Mouse (Mus musculus) thymus, postnatal 25 days (tissue): ENCODE data around the gene Bhmt.

Experiments used
- DNase-seq: peaks from one replicate; pipeline ENCODE4 v3.0.0; 2022

Bhmt gene

DNA sequence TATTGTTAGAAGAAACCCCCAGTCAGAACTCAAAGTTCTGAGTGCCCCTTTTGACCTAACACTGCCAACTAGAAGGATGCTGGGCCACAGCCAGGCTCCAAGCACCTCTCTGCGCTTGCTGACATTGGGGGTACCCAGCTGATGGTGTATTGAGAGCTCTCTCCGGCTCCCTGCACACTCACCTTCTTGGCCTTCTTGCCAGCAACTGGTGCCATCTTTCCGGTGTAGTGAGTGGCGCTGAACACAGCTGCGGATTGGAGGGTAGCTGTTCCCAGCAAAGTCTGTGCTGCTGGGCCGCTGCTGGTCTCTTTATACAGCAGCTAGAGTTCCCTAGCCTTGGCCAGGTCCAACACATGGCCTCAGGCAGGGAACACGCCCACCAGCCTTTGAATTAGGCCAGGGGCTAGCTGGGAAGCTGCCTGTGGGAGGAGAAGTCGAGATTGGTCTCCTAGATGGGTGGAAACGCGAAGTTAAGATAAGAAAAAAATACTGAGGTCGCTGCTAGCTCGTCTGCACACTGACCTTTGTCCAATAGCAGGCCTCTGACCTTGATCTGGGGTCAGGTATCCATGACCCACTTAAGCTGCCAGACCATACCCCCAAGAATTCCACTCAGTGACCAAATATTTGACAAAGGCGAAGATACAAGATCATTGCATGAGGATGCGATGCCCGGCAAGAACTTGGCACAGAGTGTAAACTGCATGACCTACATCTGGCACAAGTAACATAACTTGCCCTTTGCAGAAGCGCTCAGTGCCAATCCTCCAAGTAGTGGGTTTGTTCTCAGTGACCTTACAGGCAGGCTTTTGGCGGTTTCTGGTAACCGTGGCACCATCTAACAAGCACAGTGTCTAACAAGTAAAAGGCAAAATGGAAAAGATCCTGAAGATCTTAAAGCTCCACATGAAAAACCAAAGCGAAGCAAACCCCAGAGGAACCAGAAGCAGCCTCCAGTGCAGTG, at the start of gene Bhmt:
Gene Bhmt, minus strand, starts transcription at position 680 of the 964 bp plus-strand sequence.
- no peak for DNase-seq

- DNase-seq = no peak
Measured at GRCm38 (mm10) chr13:93687321-93687720, 49.6 kb upstream of the Bhmt start.

DNA sequence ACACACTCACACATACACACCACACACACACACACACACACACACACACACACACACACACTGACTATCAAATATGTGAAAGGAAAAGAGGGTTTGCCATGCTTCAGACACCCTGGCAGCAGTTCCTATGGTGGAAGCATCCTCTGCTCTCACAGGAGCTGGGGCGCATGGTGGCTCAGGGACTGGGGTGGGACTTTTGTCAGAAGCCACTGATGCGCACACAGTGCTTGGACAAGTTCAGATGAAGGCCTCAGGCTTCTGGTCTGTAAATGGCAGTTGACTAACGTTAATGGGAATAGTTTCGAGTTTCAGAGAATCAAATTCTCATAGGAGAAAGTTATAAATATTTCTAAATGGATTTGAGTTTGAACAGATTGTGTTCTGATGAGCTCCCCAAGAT, 47.5 kb upstream of the Bhmt start:
- DNase-seq = no peak

GRCm38 (mm10) chr13:93683336-93683735, 45.6 kb upstream of the Bhmt start:
- DNase-seq = no peak

DNA sequence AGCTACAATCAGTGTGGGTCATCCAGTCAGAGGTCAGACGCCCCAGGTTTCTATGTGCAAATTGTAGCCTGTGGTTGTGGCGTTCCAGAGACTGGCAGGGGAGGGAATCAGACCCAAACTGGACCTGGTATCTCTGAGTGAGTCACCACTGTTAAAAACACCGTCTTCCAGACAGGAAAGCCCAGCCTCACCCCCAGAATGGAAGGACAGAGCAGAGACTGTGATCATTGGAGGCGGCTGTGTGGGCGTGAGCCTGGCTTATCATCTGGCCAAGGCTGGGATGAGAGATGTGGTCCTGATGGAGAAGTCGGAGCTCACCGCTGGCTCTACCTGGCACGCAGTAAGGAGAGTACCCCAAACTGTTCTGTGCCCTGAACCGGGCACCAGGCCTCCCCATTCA, 39.1 kb upstream of the Bhmt start:
- DNase-seq = no peak

GRCm38 (mm10) chr13:93674131-93674561, 36.4 kb upstream of the Bhmt start, which contains the start of the genes Bhmt2 and Dmgdh:
Bhmt2 (minus strand) TSS chr13:93674302.
Dmgdh (plus strand) TSS chr13:93674433.
- no peak for DNase-seq

DNA sequence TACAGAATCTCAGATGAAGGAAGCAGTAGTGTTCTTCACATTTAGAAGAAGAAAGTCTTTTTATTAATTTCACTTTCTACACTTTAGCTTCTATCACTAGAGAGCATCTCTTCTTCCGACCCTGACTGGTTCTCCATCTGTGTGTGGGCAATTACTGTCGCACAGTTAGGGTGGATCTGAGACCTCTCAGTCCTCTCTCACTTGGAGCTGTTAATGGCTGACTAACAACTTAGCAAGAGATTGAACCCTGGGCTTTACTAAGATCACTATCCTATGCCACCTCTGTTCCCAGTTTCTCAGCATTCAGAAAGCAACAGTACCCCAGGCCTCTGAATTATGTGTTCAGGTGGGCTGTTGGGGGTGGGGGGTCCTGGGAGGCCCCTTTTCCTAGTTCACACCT, 35.5 kb upstream of the Bhmt start:
- no peak for DNase-seq

- DNase-seq = no peak
Measured at GRCm38 (mm10) chr13:93672371-93672770, 34.6 kb upstream of the Bhmt start.

GRCm38 (mm10) chr13:93667586-93667985, 29.8 kb upstream of the Bhmt start:
- DNase-seq = no peak

DNA sequence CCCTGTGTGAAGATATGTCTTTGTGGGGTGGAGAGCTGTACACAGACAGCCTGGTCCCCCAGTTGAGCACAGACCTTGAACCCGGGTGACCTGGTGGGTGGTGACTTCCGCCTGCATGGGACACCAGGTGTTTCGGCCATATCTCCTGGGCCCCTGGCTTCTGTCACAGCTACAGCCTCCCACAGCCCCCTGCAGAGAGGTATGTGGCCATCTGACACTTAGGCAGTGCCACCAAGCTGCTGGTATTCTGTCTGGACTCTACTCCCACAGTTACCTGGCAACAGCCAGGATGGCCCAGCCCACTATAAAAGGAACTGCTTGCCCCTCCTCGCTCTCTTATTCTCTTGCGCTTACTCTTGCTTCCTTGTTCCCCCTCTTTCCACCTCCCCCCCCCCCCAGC, 20.2 kb upstream of the Bhmt start:
- no peak for DNase-seq

GRCm38 (mm10) chr13:93653382-93653781, 15.6 kb upstream of the Bhmt start:
- DNase-seq = no peak

GRCm38 (mm10) chr13:93648387-93649130, 10.8 kb upstream of the Bhmt start:
- DNase-seq = no peak

DNA sequence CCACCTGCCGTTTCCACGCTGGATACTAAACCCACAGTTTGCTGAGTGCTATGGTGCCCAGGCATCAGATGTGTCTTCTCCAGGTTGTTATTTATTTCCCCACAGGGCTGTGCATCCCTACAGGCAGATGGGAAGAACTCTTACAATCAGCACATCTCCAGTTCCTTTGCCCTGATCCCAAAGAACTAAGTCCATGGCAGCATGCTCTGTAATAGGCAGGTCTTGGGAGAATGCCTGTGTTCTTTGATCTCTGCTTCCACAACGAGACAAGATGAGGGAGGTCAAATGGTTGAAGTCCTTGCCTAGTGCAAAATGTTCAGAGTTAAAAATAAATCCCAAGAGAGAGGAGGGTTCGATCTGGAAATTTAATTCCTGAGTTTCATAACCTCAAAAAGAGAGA, 1.9 kb upstream of the Bhmt start:
- no peak for DNase-seq

DNA sequence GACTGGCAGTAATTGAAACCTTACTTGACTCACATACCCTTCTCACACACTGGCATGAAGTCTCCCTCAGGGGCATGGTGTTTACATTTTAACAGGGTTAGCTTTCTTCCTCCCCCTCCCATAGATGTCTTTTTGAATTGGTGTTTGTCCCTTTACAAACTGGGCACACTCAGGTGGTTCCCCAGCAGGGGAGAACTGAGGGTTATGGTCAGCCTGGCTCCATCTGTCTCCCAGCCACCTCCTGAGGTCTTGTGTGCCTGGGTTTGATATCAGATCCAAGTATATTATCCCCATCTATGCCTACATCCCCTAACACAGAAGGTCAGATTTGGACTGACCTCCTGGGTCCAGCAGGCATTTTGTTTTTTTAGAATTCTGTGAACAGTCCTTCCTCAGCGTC, 1.2 kb downstream of the Bhmt start:
- no peak for DNase-seq

- no peak for DNase-seq
Measured at GRCm38 (mm10) chr13:93632927-93633326, 4.8 kb downstream of the Bhmt start.

- no peak for DNase-seq
Measured at GRCm38 (mm10) chr13:93630941-93631705, 6.6 kb downstream of the Bhmt start.

DNA sequence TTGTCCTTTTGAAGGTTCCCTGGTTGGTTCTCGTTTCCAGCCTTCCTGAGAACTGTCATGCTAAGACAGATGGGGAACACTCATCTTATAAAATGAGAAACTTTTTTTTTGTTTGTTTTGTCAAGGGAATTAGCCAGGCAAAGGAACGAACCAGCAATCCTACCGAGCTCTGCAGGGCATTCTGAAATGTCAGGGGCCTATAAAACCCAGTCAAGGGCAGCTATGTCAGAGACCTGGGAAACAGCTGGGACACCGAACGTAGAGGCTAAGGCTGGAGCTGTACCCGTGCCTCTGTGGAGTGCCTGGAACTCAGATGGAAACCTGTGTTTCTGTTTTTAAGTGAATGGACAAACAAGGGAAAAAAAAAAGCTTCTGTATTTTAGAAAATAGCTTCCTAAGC, 8.9 kb downstream of the Bhmt start:
- DNase-seq = no peak

DNA sequence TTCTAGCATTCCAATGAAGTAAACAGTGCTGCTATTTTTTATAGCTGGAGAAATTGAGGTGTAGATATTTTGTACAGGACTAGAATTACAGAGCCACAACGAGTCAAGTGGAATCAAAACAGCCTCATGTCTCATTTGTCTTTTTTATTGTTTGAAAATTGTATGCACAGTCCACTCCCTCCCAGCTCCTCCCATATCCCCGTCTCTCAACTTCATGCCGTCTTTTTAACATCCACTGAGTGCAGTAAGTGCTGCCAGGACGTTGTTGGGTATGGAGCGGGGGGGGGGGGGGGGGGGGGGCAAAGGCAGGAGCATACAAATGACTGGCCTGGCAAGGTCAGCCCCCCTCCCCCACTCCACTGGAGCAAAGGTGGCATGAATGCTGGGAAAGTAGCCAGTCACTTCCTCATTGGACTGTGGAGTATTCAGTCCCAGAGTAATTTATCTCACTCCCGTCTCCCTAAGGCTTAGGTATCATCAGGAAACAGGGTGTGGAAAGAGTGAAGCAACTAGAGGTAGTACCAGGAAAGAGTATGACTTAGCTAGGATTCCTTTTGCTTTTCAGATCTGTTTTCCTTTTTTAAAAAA, 23.3 kb downstream of the Bhmt start:
- no peak for DNase-seq

- DNase-seq = no peak
Measured at GRCm38 (mm10) chr13:93613771-93614170, 24.0 kb downstream of the Bhmt start.

- DNase-seq = peak; percentile 71
Measured at GRCm38 (mm10) chr13:93612660-93613607, 24.8 kb downstream of the Bhmt start.

DNA sequence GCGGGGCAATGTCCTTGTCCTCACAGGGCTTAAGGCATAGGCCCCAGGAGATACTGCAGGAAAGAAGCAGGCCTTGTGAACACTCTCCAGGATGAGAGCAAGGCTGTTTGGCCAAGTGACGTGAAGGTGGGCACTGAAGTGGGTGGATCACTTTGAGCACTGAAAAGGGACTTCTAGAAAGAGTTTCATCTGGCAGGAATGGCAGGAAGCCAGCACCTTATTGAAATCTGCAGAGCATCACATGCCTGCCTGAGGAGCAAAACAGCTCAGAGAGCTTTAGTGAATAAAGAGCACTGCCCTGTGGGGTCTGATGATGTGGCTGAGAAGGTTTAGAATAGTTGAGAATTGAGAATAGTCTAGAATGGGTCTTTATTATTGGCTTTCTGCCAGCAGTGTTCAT, 29.3 kb downstream of the Bhmt start:
- no peak for DNase-seq
